Mouse (Mus musculus): ENCODE measurements around the gene Rps28.

Gene Rps28

GRCm38 (mm10) chr17:33774573-33775155 lies 49.7 kb downstream of the Rps28 start:
- CTCF ChIA-PET, result no interaction called here

GRCm38 (mm10) chr17:33773871-33774572 lies 50.3 kb downstream of the Rps28 start:
- CTCF ChIA-PET, result no interaction called here

GRCm38 (mm10) chr17:33773426-33773825 lies 50.9 kb downstream of the Rps28 start:
- CTCF ChIA-PET, result no interaction called here

- CTCF ChIA-PET, result no interaction called here
Measured at GRCm38 (mm10) chr17:33771617-33772016, 52.7 kb downstream of the Rps28 start.
